Mouse (Mus musculus): ENCODE results near the gene Col16a1. TPM values are rescaled to one million over a fixed set of nuclear protein-coding genes. Genes with fewer than 3 reads are reported as not detected.

The Col16a1 gene
- total RNA-seq, 2 experiments from 2014 or later, result 0.52 TPM; not detected in 1

GRCm38 (mm10) chr4:130039351-130039750 lies 8.3 kb upstream of the Col16a1 start:
- no peak for ATAC-seq (replicated peaks; ENCODE audit: low FRiP score, low TSS enrichment, poor library complexity, severe bottlenecking)

- ATAC-seq (replicated peaks; ENCODE audit: low FRiP score, low TSS enrichment, poor library complexity, severe bottlenecking), result no peak
These were observed 6.6 kb upstream of the Col16a1 start for GRCm38 (mm10) chr4:130041076-130041475.

- ATAC-seq (replicated peaks; ENCODE audit: low FRiP score, low TSS enrichment, poor library complexity, severe bottlenecking), result no peak
These were observed 3.4 kb upstream of the Col16a1 start for GRCm38 (mm10) chr4:130044211-130044610.

- ATAC-seq (replicated peaks; ENCODE audit: low FRiP score, low TSS enrichment, poor library complexity, severe bottlenecking), result peak; percentile 66
These were observed 2.0 kb upstream of the Col16a1 start for GRCm38 (mm10) chr4:130045609-130046008.

GRCm38 (mm10) chr4:130048203-130048479 lies 501 bp downstream of the Col16a1 start:
- ATAC-seq (replicated peaks; ENCODE audit: low FRiP score, low TSS enrichment, poor library complexity, severe bottlenecking), result no peak

GRCm38 (mm10) chr4:130050056-130050824 lies 2.6 kb downstream of the Col16a1 start:
- no peak for ATAC-seq (replicated peaks; ENCODE audit: low FRiP score, low TSS enrichment, poor library complexity, severe bottlenecking)

GRCm38 (mm10) chr4:130052283-130052682 lies 4.6 kb downstream of the Col16a1 start:
- ATAC-seq (replicated peaks; ENCODE audit: low FRiP score, low TSS enrichment, poor library complexity, severe bottlenecking), result no peak

GRCm38 (mm10) chr4:130053111-130053510 lies 5.5 kb downstream of the Col16a1 start:
- ATAC-seq (replicated peaks; ENCODE audit: low FRiP score, low TSS enrichment, poor library complexity, severe bottlenecking), result no peak

GRCm38 (mm10) chr4:130054727-130055126 lies 7.1 kb downstream of the Col16a1 start:
- no peak for ATAC-seq (replicated peaks; ENCODE audit: low FRiP score, low TSS enrichment, poor library complexity, severe bottlenecking)

GRCm38 (mm10) chr4:130055160-130056010 lies 7.7 kb downstream of the Col16a1 start:
- no peak for ATAC-seq (replicated peaks; ENCODE audit: low FRiP score, low TSS enrichment, poor library complexity, severe bottlenecking)

GRCm38 (mm10) chr4:130056011-130056322 lies 8.3 kb downstream of the Col16a1 start:
- no peak for ATAC-seq (replicated peaks; ENCODE audit: low FRiP score, low TSS enrichment, poor library complexity, severe bottlenecking)

- no peak for ATAC-seq (replicated peaks; ENCODE audit: low FRiP score, low TSS enrichment, poor library complexity, severe bottlenecking)
These were observed 8.8 kb downstream of the Col16a1 start for GRCm38 (mm10) chr4:130056471-130056870.

GRCm38 (mm10) chr4:130060937-130061336 lies 13.3 kb downstream of the Col16a1 start:
- ATAC-seq (replicated peaks; ENCODE audit: low FRiP score, low TSS enrichment, poor library complexity, severe bottlenecking), result no peak

- no peak for ATAC-seq (replicated peaks; ENCODE audit: low FRiP score, low TSS enrichment, poor library complexity, severe bottlenecking)
These were observed 15.6 kb downstream of the Col16a1 start for GRCm38 (mm10) chr4:130063191-130063590.

GRCm38 (mm10) chr4:130066816-130067215 lies 19.2 kb downstream of the Col16a1 start:
- peak; percentile 65; the same call in 1 of the 2 replicates for ATAC-seq (replicated peaks; ENCODE audit: low FRiP score, low TSS enrichment, poor library complexity, severe bottlenecking)

- ATAC-seq (replicated peaks; ENCODE audit: low FRiP score, low TSS enrichment, poor library complexity, severe bottlenecking), result no peak
These were observed 22.9 kb downstream of the Col16a1 start for GRCm38 (mm10) chr4:130070523-130070922.

GRCm38 (mm10) chr4:130071758-130072157 lies 24.1 kb downstream of the Col16a1 start:
- no peak for ATAC-seq (replicated peaks; ENCODE audit: low FRiP score, low TSS enrichment, poor library complexity, severe bottlenecking)

- no peak for ATAC-seq (replicated peaks; ENCODE audit: low FRiP score, low TSS enrichment, poor library complexity, severe bottlenecking)
These were observed 25.7 kb downstream of the Col16a1 start for GRCm38 (mm10) chr4:130073367-130073766.

GRCm38 (mm10) chr4:130074761-130075515 lies 27.3 kb downstream of the Col16a1 start:
- ATAC-seq (replicated peaks; ENCODE audit: low FRiP score, low TSS enrichment, poor library complexity, severe bottlenecking), result peak; percentile 56

- ATAC-seq (replicated peaks; ENCODE audit: low FRiP score, low TSS enrichment, poor library complexity, severe bottlenecking), result no peak
These were observed 29.2 kb downstream of the Col16a1 start for GRCm38 (mm10) chr4:130076856-130077255.
